Mouse (Mus musculus): ENCODE data around the gene Bcorl1.

Gene Bcorl1

DNA sequence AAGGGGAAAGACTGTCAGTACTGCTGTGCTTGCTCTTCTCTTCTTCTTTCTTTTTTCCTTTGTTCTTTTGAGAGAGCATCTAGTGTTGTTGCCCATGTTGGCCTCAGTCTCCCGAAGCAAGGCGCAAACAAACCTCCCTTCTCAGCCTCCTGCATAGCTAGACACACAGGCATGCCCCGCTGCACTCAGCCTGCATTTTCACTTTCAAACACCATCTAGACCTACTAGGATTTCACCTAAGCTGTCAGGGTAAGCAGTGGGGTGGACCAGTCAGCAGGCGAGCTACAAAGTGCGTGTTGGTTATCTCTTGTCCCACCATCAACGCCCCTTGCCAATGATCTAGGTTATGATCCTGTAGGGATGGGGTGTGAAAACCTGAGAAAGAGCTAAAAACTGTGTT is 100.4 kb downstream of the Bcorl1 start:
- CTCF ChIA-PET, result no interaction called here

DNA sequence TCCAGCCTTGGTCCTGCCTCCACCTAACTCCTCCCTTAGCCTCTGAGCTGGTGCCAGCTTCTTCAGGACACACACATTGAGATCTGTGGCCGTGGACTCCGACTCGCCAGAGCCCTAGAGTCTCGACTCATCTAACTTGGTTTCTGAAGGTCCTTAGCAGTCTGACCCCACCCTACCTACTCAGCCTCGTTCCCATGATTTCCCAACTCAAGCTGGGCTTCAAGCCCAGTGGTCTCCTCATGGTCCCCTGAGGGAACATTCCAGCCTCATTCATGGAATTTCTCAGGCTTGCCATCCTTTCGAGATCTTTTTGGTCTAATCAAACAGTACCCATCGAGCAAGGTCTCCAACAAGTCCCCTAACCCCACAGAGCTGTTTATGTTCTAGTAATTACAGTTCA is 100.8 kb downstream of the Bcorl1 start:
- CTCF ChIA-PET, result no interaction called here

DNA sequence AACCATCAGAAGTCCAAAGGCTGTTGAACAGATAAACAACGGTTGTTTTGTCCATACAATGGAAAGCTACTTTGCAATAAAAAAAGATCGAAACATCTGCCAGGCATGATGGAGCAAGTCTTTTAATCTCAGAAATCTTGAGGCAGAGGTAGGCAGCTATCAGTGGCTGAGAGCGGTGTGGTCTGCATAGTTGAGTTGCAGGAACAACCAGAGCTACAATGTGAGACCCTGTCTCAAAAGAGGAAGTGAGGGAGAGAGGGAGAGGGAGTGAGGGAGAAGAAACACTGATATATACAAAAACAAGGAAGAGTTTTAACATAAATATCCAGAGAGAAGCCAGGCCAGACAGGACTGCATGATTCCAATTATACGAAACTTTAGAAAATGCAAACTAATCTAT is 103.5 kb downstream of the Bcorl1 start:
- CTCF ChIA-PET, result no interaction called here

DNA sequence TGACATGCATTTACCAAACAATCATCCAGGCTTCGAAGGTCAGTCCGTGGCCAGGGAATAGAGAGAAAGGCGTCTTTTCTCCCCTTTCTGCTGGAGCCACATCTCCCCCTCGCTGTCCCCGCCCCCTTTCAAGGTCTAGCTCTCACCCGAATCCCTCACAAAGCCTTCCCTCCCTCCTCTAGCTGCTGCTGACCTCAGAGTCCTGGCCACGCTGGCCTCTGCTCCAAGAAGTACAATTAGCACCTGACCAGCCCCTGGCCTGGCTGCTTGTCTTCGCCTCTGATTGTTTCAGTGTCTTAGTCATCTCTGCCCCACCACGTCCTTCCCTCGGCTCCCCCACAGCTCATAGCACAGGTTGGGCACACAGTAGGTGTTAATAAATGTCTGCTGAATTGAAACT is 108.5 kb downstream of the Bcorl1 start:
- CTCF ChIA-PET, result no interaction called here

DNA sequence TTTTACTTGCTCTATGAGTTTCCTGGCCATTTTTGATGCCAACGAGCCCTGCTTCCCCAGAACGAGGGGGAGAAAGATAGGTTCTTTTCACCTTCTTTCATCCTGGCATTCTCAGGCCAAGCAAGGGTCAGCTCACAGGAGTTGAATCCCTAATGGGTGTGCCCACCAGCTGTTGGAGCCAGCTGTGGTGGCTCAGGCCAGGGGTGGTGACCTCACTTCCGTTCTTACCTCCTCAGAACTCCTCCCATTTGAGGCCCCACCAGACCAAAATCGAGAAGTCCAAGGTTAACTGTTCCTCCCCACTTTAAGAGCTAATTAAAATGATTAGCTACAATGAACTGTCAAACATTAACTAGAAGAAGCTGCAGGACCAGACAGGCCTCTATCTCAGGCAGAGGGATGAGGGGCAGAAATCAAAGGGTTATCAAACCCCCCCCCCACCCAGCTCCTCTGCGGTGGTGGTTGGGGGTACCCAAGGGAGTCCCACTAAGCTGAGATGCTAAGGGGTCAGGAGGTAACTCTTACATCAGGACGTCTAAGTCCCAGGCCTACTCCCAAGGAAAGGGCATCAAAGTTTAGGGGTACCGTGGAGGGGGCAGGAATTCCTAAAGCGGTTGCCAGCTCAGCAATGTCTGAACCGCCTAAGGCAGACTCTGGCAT is 111.2 kb downstream of the Bcorl1 start:
- CTCF ChIA-PET, result interaction anchor here (0.6 to 1.4 kb wide), 4 partner anchors 16 to 276 kb away, joined by 3 read pairs; no protein-coding TSS in a partner anchor

DNA sequence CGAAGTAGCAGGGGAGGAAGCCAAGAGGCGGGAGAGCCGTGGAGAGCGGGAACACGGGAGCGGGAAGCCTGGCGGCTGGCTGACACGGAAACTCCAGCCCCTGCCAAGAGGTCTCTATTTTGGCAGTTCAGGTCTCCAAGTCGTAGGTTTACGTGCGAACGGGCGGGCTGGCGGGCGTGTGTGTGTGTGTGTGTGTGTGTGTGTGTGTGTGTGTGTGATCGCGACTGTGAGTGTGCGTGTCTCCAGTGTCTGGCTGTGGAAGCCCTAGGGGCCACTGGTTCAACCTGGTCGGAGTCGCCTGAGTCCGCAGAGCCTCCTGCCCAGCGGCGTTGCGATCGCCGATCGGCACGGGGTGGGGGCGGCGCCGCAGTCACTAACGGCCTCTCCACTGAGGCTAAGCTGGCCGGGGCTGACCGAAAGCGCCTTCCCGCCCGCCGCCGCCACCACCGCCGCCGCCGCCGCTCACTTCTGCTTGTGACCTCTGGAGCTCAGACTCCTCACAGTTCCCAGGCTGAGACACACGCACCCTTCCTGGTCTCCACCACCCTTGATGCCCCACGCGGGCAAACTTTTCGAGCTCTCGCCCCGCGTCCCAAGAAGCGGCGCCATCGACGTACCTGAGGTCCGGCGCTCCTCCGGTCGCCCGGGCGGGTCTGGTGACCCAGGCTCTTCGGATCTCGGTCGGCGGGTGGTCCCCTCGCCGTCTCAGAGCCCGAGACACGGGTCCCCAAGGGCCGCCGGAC is 111.9 kb downstream of the Bcorl1 start:
- CTCF ChIA-PET, result interaction anchor here (0.6 to 1.4 kb wide), 4 partner anchors 17 to 277 kb away, joined by 3 read pairs; no protein-coding TSS in a partner anchor

DNA sequence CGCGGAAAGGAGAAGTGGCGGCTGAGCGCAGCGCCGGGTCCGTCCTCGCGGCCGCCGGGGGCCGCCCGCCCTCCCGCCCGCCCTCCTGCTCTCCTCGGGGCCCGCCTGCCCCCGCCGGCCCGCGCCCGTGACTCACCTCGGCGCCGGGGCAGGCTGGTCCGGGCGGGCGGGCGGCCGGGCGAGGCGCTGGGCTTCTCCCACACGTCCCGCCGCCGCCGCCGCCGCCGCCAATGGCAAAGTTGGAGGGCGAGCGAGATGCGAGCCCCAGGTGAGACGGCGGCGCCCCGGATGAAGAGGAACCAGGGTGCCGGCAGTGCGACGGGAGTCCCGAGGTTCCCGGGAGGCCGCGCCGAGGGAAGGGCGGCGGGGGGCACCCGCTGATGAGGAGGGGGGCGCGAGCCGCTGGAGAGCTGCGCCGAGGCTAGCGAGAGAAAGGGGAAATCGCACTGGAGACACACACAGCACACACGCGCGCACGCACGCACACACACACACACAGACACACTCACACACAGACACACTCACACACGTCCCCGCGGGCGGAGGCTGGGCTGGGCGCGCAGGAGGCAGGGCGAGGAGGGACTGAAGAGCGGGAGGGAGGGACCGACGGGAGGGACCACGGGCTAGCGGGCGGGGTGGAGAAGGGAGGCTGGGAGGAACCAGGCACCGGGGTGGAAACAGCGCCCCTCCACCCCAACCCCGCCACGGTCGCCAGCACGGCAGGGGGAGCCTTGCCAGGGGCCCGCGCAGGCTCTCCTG is 112.8 kb downstream of the Bcorl1 start:
- CTCF ChIA-PET, result interaction anchor here (0.6 to 1.4 kb wide), 2 partner anchors 21 to 183 kb away, joined by 3 read pairs; no protein-coding TSS in a partner anchor

DNA sequence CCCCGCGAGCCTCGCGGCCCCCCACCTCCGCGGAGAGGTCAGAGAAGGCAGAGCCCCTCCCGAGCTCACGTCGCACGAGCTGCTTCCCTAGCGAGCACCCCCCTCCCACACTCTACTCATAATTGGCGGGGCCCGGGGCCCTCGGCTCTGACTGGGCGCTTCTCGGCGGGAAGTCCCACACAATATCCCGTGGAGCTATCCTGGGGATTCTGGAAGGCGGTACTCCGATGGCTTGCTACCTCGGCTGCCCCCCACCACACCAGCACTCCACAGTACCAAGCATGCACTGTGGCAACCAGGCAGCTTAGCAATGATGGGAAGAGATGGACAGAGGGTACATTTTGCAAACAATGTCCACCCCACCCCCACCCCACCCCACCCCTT is 113.3 kb downstream of the Bcorl1 start:
- CTCF ChIA-PET, result interaction anchor here (0.6 to 1.6 kb wide), 2 partner anchors 31 to 184 kb away, joined by 3 to 5 read pairs; no protein-coding TSS in a partner anchor

DNA sequence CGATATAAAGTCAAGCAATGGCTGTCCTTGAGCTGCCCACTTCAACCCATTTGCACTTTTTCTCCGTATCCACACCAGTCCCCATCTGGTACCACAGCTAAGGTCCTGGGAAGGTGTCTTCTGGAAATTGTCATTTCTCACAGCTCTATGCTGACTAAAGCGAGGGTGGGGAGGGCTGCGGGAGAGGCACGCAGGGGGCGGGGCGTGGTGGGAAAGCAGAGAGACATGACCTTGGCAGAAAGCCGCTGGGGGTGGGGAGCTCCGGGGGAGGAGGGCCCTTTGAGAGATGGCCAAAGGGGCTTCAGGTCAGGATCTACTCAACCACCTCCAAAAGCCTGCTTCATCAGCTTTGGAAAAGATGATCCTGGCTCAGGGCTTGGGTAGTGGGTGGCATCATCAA is 113.9 kb downstream of the Bcorl1 start:
- CTCF ChIA-PET, result interaction anchor here (1.6 kb wide), 1 partner anchor 31 kb away, joined by 5 read pairs; no protein-coding TSS in a partner anchor

DNA sequence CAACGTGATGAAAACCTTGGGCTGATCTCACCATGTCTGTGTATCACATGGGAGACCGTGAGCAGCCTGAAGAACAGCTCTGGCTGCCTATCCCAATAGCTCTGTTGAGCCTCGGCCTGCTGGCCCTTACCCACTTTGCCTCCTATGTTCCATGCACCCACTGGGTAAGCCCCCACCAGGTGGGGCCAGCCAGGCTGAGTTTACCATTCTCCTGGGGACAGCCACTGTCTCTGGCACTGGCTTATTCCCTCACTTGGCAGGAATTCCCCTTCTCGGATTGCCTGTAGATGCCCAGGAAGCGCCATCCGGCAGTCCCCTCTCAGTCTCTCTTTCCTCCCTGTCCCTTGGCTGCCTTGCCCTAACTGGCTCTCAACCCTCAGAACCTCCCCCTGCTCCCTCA is 115.8 kb downstream of the Bcorl1 start:
- CTCF ChIA-PET, result interaction anchor here (0.8 kb wide), 1 partner anchor 28 kb away, joined by 10 read pairs; no protein-coding TSS in a partner anchor

All from spleen, embryonic (tissue).